Mouse (Mus musculus) neural tube, embryonic 11.5 days (tissue): ENCODE measurements around the gene Rbp4. TPM values are rescaled to one million over a fixed set of nuclear protein-coding genes. Genes with fewer than 3 reads are reported as not detected.

Source experiments
- ATAC-seq: fragments of 200-750 bp; cut with Nextera tagmentation; 2 replicates; pipeline ENCODE4 v1.8.0; 2017; ENCODE audit warnings: moderate number of reproducible peaks, mild to moderate bottlenecking, moderate TSS enrichment, moderate library complexity; ENCODE audit not compliant: insufficient read depth, low FRiP score, low TSS enrichment
- DNase-seq: peaks from one replicate; pipeline ENCODE4 v3.0.0-alpha.2; 2015; ENCODE audit warnings: low spot score
- H3K27ac ChIP-seq: fragments of 300-500 bp; sonication (generic); 2 replicates; pipeline ENCODE4 v1.5.1; 2014; ENCODE audit warnings: low read depth, mild to moderate bottlenecking, low read length
- H3K27me3 ChIP-seq: fragments of 300-500 bp; sonication (generic); 2 replicates; pipeline ENCODE4 v1.6.1; 2014; ENCODE audit warnings: mild to moderate bottlenecking, low read length, mixed read lengths; ENCODE audit not compliant: control insufficient read depth, insufficient read depth
- H3K36me3 ChIP-seq: fragments of 300-500 bp; sonication (generic); 2 replicates; pipeline ENCODE4 v1.6.1; 2014; ENCODE audit warnings: mild to moderate bottlenecking, low read length, moderate library complexity, mixed read lengths; ENCODE audit not compliant: control insufficient read depth, insufficient read depth
- H3K4me1 ChIP-seq: fragments of 300-500 bp; sonication (generic); 2 replicates; pipeline ENCODE4 v1.6.1; 2014; ENCODE audit warnings: low read length, mixed read lengths; ENCODE audit not compliant: control insufficient read depth, insufficient read depth
- H3K4me2 ChIP-seq: fragments of 300-500 bp; sonication (generic); 2 replicates; pipeline ENCODE4 v1.6.1; 2014; ENCODE audit warnings: low read depth, mild to moderate bottlenecking, moderate library complexity
- H3K4me3 ChIP-seq: fragments of 300-500 bp; sonication (generic); 2 replicates; pipeline ENCODE4 v1.5.1; 2014; ENCODE audit warnings: low read depth, low read length
- H3K9ac ChIP-seq: fragments of 300-500 bp; sonication (generic); 2 replicates; pipeline ENCODE4 v1.6.1; 2014; ENCODE audit warnings: mild to moderate bottlenecking, low read length
- H3K9me3 ChIP-seq: fragments of 300-500 bp; sonication (generic); 2 replicates; pipeline ENCODE4 v1.6.1; 2016; ENCODE audit warnings: low read length; ENCODE audit not compliant: control insufficient read depth
- WGBS: fragments of 180-500 bp; shearing (Covaris S2); extraction: QIAGEN DNeasy Blood & Tissue Kit; methylation state at CpG from one replicate; pipeline ENCODE4 v1.1.7; 2014; 5-methylcytosine and 5-hydroxymethylcytosine counted together
- polyA plus RNA-seq: library from polyadenylated mRNA; unstranded; fragments of >200 nt; fragmentation: Nextera tagmentation; extraction: Ambion mirVana; gene quantifications from 2 replicates; pipeline ENCODE4 v1.2.1, GENCODE M21; 2014

Gene Rbp4
- polyA plus RNA-seq, 1 experiment from 2014 or later = 3.2 TPM

GRCm38 (mm10) chr19:38124401-38125218 lies 471 bp downstream of the Rbp4 start:
- no peaks in the 10 kb centered on the region for H3K9me3 ChIP-seq
- under 1% methylated on average over 64 of the region's 77 CpGs for WGBS
- peak overlapping the region; percentile 49 for H3K9ac ChIP-seq
- peak overlapping the region; percentile 84 for H3K4me2 ChIP-seq
- H3K4me3 ChIP-seq = peak overlapping the region; percentile 60
- H3K36me3 ChIP-seq = no peaks in the 10 kb centered on the region
- no peak overlapping the region for H3K27ac ChIP-seq
- DNase-seq = peak; percentile 53
- ATAC-seq = peak; percentile 48; the same call in 1 of the 2 replicates
- H3K4me1 ChIP-seq = no peaks in the 10 kb centered on the region
- peaks cover 10% of the 10 kb centered on the region; the same call in 1 of the 2 replicates for H3K27me3 ChIP-seq

GRCm38 (mm10) chr19:38123921-38124320 lies 1.2 kb downstream of the Rbp4 start:
- Histone ChIP-seq H3K36me3 (no peaks in the 10 kb centered on the region), H3K27me3 (peaks cover 10% of the 10 kb centered on the region; the same call in 1 of the 2 replicates), H3K4me2 (peak overlapping the region; percentile 84), H3K4me3 (no peak overlapping the region; the same call in 1 of the 2 replicates), H3K27ac (no peak overlapping the region), H3K4me1 (no peaks in the 10 kb centered on the region), H3K9me3 (no peaks in the 10 kb centered on the region), H3K9ac (no peak overlapping the region)
- 27% methylated on average over 9 of the region's 9 CpGs for WGBS
- no peak for DNase-seq
- ATAC-seq = no peak

GRCm38 (mm10) chr19:38120123-38120760 lies 4.8 kb downstream of the Rbp4 start:
- Histone ChIP-seq H3K4me2 (no peak overlapping the region), H3K27me3 (peaks cover 10% of the 10 kb centered on the region; the same call in 1 of the 2 replicates), H3K9ac (no peak overlapping the region), H3K36me3 (no peaks in the 10 kb centered on the region), H3K4me3 (no peak overlapping the region), H3K4me1 (no peaks in the 10 kb centered on the region), H3K27ac (no peak overlapping the region), H3K9me3 (no peaks in the 10 kb centered on the region)
- no peak for DNase-seq
- 84% methylated on average over 5 of the region's 5 CpGs for WGBS
- no peak for ATAC-seq

- no peaks in the 10 kb centered on the region for H3K36me3 ChIP-seq
- H3K27ac ChIP-seq = no peak overlapping the region
- no peaks in the 10 kb centered on the region for H3K9me3 ChIP-seq
- WGBS = 91% methylated on average over 7 of the region's 7 CpGs
- no peak for DNase-seq
- no peaks in the 10 kb centered on the region for H3K4me1 ChIP-seq
- no peak overlapping the region for H3K4me3 ChIP-seq
- H3K9ac ChIP-seq = no peak overlapping the region
- H3K4me2 ChIP-seq = no peak overlapping the region
- no peaks in the 10 kb centered on the region for H3K27me3 ChIP-seq
- no peak for ATAC-seq
Measured at GRCm38 (mm10) chr19:38114834-38115491, 10.1 kb downstream of the Rbp4 start.

- Histone ChIP-seq H3K4me2 (no peak overlapping the region), H3K4me1 (no peaks in the 10 kb centered on the region), H3K36me3 (no peaks in the 10 kb centered on the region), H3K27ac (no peak overlapping the region), H3K4me3 (no peak overlapping the region), H3K9me3 (no peaks in the 10 kb centered on the region), H3K27me3 (no peaks in the 10 kb centered on the region), H3K9ac (no peak overlapping the region)
- no peak for ATAC-seq
- WGBS = 53% methylated on average over 4 of the region's 4 CpGs
- no peak for DNase-seq
Measured at GRCm38 (mm10) chr19:38112575-38112974, 12.5 kb downstream of the Rbp4 start.

- ATAC-seq (no peak), DNase-seq (no peak)
- Histone ChIP-seq H3K4me2 (no peak overlapping the region), H3K9ac (no peak overlapping the region), H3K9me3 (no peaks in the 10 kb centered on the region), H3K27ac (no peak overlapping the region), H3K27me3 (no peaks in the 10 kb centered on the region), H3K36me3 (no peaks in the 10 kb centered on the region), H3K4me1 (no peaks in the 10 kb centered on the region), H3K4me3 (no peak overlapping the region)
- WGBS = 83% methylated on average over 8 of the region's 8 CpGs
Measured at GRCm38 (mm10) chr19:38111056-38111455, 14.0 kb downstream of the Rbp4 start.

- no peak overlapping the region for H3K27ac ChIP-seq
- H3K4me3 ChIP-seq = no peak overlapping the region
- no peaks in the 10 kb centered on the region for H3K27me3 ChIP-seq
- no peak overlapping the region for H3K9ac ChIP-seq
- no peaks in the 10 kb centered on the region for H3K9me3 ChIP-seq
- no peak overlapping the region for H3K4me2 ChIP-seq
- WGBS = 95% methylated on average over 15 of the region's 15 CpGs
- no peak for ATAC-seq
- H3K4me1 ChIP-seq = no peaks in the 10 kb centered on the region
- DNase-seq = no peak
- H3K36me3 ChIP-seq = no peaks in the 10 kb centered on the region
Measured at GRCm38 (mm10) chr19:38109506-38110242, 15.4 kb downstream of the Rbp4 start.

GRCm38 (mm10) chr19:38107871-38108270 lies 17.2 kb downstream of the Rbp4 start:
- DNase-seq = no peak
- Histone ChIP-seq H3K27me3 (no peaks in the 10 kb centered on the region), H3K4me2 (no peak overlapping the region), H3K4me1 (no peaks in the 10 kb centered on the region), H3K4me3 (no peak overlapping the region), H3K27ac (no peak overlapping the region), H3K36me3 (no peaks in the 10 kb centered on the region), H3K9ac (no peak overlapping the region), H3K9me3 (no peaks in the 10 kb centered on the region)
- ATAC-seq = no peak
- 93% methylated on average over 4 of the region's 4 CpGs for WGBS
